9 mouse cellular contexts compared by ENCODE assay signal in genomic region chr3:108285078-108285711, GRCm38 (mm10). TPM values are rescaled to one million over a fixed set of nuclear protein-coding genes. Genes with fewer than 3 reads are reported as not detected.
DNase-seq lines count a peak whose midpoint lies in the region; ATAC-seq and TF ChIP-seq lines count a peak whose summit lies in the region.
"Had no signal": no experiment of that assay in that cellular context is flagged by ENCODE, and none has a peak within 500 bp of the region (broad histone marks: within the 10 kb centered on the region; RNA-seq: fewer than 3 reads in every experiment).

No protein-coding gene starts in this region.

- 45% methylated on average over 4 of the region's 4 CpGs for WGBS in heart, embryonic 16.5 days
- WGBS in liver, embryonic 15.5 days (ENCODE audit: insufficient replicate concordance): 57% methylated on average over 4 of the region's 4 CpGs

- 0 out of 2 replicates have a peak overlapping the region, but pooled peaks have one; percentile 83 for H3K4me3 ChIP-seq in E14TG2a.4 (replicated peaks; ENCODE audit: low read length)
- peak overlapping the region; percentile 71 for H3K4me3 ChIP-seq in heart, embryonic 16.5 days (ENCODE audit: low read length)
- peak overlapping the region; percentile 67 for H3K4me3 ChIP-seq in liver, embryonic 15.5 days (replicated peaks)

- no peak for ATAC-seq in heart, embryonic 16.5 days (replicated peaks; ENCODE audit: extremely low read depth, insufficient read depth, low FRiP score)
- no peak for ATAC-seq in liver, embryonic 15.5 days (ENCODE audit: insufficient read depth)

- peaks cover 2% of the 10 kb centered on the region for H3K36me3 ChIP-seq in E14TG2a.4 (ENCODE audit: insufficient read depth, low read length)
- H3K36me3 ChIP-seq in heart, embryonic 16.5 days (ENCODE audit: control insufficient read depth, insufficient read depth): no peaks in the 10 kb centered on the region
- peaks cover 1% of the 10 kb centered on the region for H3K36me3 ChIP-seq in liver, embryonic 15.5 days (replicated peaks)

- peak overlapping the region; percentile 70 for H3K4me2 ChIP-seq in heart, embryonic 16.5 days (ENCODE audit: low read depth, low read length)
- peak overlapping the region; percentile 83 for H3K4me2 ChIP-seq in liver, embryonic 15.5 days

- H3K4me1 ChIP-seq in E14TG2a.4 (replicated peaks; ENCODE audit: low read depth, low read length): peaks cover 51% of the 10 kb centered on the region
- H3K4me1 ChIP-seq in heart, embryonic 16.5 days (ENCODE audit: control insufficient read depth, insufficient read depth, low read length): peaks cover 50% of the 10 kb centered on the region
- peaks cover 51% of the 10 kb centered on the region for H3K4me1 ChIP-seq in liver, embryonic 15.5 days (replicated peaks)

- DNase-seq in heart, adult 11 months: peak; percentile 79
- no peak for DNase-seq in heart, postnatal 4 days
- no peak for DNase-seq in adrenal gland, postnatal 10 days
- DNase-seq in left cerebral cortex, postnatal 4 days: no peak
- DNase-seq in ovary, postnatal 14 days (ENCODE audit: low spot score): no peak

- peak overlapping the region; percentile 80 for H3K9ac ChIP-seq in heart, embryonic 16.5 days (ENCODE audit: low read length)
- H3K9ac ChIP-seq in liver, embryonic 15.5 days: no peak overlapping the region

- peaks cover 20% of the 10 kb centered on the region for H3K27me3 ChIP-seq in E14TG2a.4 (ENCODE audit: insufficient read depth, low read length)
- no peaks in the 10 kb centered on the region for H3K27me3 ChIP-seq in heart, embryonic 16.5 days (ENCODE audit: control insufficient read depth, insufficient read depth, low read length)
- H3K27me3 ChIP-seq in liver, embryonic 15.5 days: peaks cover 37% of the 10 kb centered on the region

- H3K9me3 ChIP-seq in E14TG2a.4 (ENCODE audit: low read length): no peaks in the 10 kb centered on the region
- H3K9me3 ChIP-seq in heart, embryonic 16.5 days (replicated peaks; ENCODE audit: control insufficient read depth, low read length): no peaks in the 10 kb centered on the region
- no peaks in the 10 kb centered on the region for H3K9me3 ChIP-seq in liver, embryonic 15.5 days (replicated peaks)

- no peak overlapping the region for H3K27ac ChIP-seq in heart, embryonic 16.5 days (ENCODE audit: low read length)
- H3K27ac ChIP-seq in liver, embryonic 15.5 days (replicated peaks): no peak overlapping the region

- intact Hi-C loops in left cerebral cortex, postnatal 4 days (cut with DNase I): loop anchor here (2.0 to 10.0 kb wide), 3 partner anchors 42 to 120 kb away; no protein-coding TSS in a partner anchor

- no peak for TF ChIP-seq CTCF in E14TG2a.4 (conservative IDR thresholded peaks at IDR 0.05; ENCODE audit: low read length)

RNA-seq across cellular contexts. Expression of gene Sort1, which starts 1.3 kb away (rescaled TPM):
- 10 to 100 TPM; 28.9 to 32.3 TPM for total RNA-seq in heart, postnatal 4 days (2021)
- polyA plus RNA-seq in heart, embryonic 16.5 days (2015; fragmentation: Nextera tagmentation; extraction: Ambion mirVana): 5.4 and 10.5 TPM in 2 replicates
- polyA plus RNA-seq in liver, embryonic 15.5 days (2015; fragmentation: Nextera tagmentation; extraction: Ambion mirVana): 3.8 and 4.4 TPM in 2 replicates
- total RNA-seq in adrenal gland, postnatal 10 days (2021): 10 to 100 TPM; 46.1 to 48.8 TPM
- total RNA-seq in left cerebral cortex, postnatal 4 days (2021): 10 to 100 TPM; 90.4 to 93.5 TPM

RNA-seq across cellular contexts. Expression of gene Psma5, which starts 28.5 kb away (rescaled TPM):
- 10 to 100 TPM; 77.4 to 81.8 TPM for total RNA-seq in heart, postnatal 4 days (2021)
- polyA plus RNA-seq in heart, embryonic 16.5 days (2015; fragmentation: Nextera tagmentation; extraction: Ambion mirVana): 193 and 195 TPM in 2 replicates
- polyA plus RNA-seq in liver, embryonic 15.5 days (2015; fragmentation: Nextera tagmentation; extraction: Ambion mirVana): 151 and 152 TPM in 2 replicates
- 10 to 100 TPM; 90.7 to 94.6 TPM for total RNA-seq in adrenal gland, postnatal 10 days (2021)
- total RNA-seq in left cerebral cortex, postnatal 4 days (2021): 10 to 100 TPM; 98.8 to 99.0 TPM

RNA-seq across cellular contexts. Expression of gene Sypl2, which starts 58.7 kb away (rescaled TPM):
- 1 to 10 TPM; 2.6 to 4.1 TPM for total RNA-seq in heart, postnatal 4 days (2021)
- 1.8 and 2.3 TPM in 2 replicates for polyA plus RNA-seq in heart, embryonic 16.5 days (2015; fragmentation: Nextera tagmentation; extraction: Ambion mirVana)
- 0.39 and 0.78 TPM in 2 replicates for polyA plus RNA-seq in liver, embryonic 15.5 days (2015; fragmentation: Nextera tagmentation; extraction: Ambion mirVana)
- total RNA-seq in adrenal gland, postnatal 10 days (2021): 10 to 100 TPM; 13.3 to 44.9 TPM
- total RNA-seq in left cerebral cortex, postnatal 4 days (2021): 1 to 10 TPM in 1 of 2 experiments, under 1 TPM in 1; 0.98 to 1.4 TPM
- polyA plus RNA-seq: erythroblast, embryonic 14.5 days had no signal
